Mouse (Mus musculus): Measurements from ENCODE around the gene Loxl1.
A peak's percentile ranks its signal among the peaks of the same experiment; 100 is the strongest.

Gene Loxl1

GRCm38 (mm10) chr9:58312196-58312943, 616 bp downstream of the Loxl1 start:
- no peak for DNase-seq (ENCODE audit: low spot score in 2 of 2)

DNA sequence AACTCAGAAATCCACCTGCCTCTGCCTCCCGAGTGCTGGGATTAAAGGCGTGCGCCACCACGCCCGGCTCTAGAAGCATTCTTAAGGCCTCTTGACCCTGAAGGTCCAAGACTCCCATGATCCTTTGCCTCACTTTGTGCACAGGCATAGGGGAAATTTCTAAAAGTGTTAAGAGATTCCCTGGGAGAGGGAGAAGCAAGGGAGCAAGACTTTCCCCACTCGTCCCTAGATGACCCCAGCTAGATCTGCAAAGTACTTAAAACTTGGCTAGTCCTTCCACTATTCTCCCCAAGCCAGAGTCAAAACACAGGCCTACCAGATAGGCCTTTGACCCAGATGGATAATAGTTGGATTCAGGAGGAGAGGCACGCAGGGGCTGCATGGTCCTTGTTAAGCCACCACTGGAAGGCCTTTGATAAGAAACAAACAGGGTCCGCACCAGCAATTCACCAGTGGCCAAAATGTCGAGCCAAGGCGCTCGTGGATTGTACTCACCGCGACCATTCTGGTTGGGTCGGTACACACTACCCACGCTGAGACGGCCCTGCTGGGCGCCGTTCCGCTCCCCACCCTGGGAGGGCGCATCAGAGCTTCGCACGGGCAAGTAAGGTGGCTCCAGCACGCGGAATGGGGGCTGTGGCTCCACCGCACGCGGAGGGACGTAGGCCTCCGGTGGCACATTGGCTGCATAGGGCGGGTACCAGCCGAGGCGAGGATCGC, 1.6 kb downstream of the Loxl1 start:
- no peak for DNase-seq (ENCODE audit: low spot score in 2 of 2)

DNA sequence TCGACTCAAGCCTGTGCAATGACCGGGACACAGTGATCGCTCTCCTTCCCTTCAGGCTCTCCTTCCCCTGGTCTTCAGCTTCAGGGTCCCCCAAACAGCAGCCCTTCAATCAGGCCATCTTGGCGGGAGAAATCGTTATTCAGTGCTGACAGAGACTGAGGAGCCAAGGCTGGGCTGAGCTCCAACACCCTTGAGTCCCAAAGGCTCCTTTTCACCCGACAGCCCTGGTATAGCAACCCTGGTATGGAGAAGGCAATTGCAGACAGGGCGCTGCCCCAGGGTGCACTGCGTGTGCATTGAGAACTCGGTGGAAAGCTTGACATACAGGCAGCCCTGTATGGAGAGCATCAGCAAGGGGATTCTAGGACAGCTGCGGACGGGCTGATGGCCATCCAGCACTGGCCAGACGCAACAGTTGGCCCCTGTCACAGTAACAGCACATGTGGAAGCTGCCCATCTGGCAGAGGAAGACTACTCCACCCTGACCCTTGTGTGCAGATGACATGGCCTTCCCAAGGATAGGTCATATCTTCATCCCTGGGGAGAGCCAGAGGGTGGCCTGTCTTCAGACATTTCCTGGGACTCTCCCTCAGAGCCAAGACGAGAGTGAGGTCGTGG, 2.8 kb downstream of the Loxl1 start:
- DNase-seq (ENCODE audit: low spot score in 2 of 2) = no peak

DNA sequence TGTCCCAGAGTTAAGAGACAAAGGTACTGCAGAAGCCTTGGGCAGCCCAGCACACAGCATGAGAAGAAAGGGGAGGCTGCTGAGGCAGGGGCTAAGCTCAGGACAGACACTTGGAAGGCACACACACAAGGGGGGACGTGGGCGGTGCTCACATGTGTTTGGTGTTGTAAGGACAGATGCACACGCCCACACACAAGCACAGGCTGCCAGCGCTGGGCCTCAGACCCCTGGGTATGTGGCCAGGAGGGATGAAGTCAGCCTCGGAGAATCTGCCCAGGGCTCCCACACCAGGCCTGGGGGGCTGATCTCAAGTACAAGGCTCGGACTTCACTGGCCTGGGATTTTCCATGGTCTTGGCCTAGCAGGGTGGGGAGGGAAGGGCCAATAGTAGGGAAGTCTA, 4.6 kb downstream of the Loxl1 start:
- no peak for DNase-seq (ENCODE audit: low spot score in 2 of 2)

- DNase-seq (ENCODE audit: low spot score in 2 of 2) = no peak
Measured at GRCm38 (mm10) chr9:58305686-58306085, 7.3 kb downstream of the Loxl1 start.

GRCm38 (mm10) chr9:58303599-58304271, 9.3 kb downstream of the Loxl1 start:
- DNase-seq (ENCODE audit: low spot score in 2 of 2) = no peak

GRCm38 (mm10) chr9:58303115-58303514, 9.9 kb downstream of the Loxl1 start:
- DNase-seq (ENCODE audit: low spot score in 2 of 2) = no peak

- DNase-seq (ENCODE audit: low spot score in 2 of 2) = no peak
Measured at GRCm38 (mm10) chr9:58299356-58299799, 13.6 kb downstream of the Loxl1 start.

DNA sequence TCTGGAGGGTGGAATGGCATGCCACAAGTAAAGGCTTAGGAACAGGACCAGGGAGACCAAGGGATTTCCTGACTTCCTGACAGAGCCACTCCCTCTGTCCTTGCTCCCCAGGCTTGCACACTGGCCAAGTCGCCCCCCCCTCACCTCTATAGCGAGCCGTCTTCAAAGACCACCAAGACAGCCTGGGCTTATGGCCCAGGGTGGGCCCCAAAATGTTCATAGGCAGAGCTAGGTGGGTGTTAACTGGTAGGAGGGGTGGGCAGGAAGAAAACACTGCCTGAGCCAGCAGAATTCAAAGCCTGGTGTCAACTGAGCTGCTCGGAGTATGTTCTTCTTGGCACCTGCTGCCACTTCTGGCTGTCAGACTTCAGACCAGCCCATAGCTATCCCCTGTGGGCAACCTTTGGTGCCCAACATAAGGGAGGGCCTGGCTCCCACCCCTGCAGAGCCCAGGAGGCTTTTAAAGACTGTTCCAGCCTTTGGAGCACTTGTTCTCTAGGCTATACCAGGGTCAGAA, 15.0 kb downstream of the Loxl1 start:
- no peak for DNase-seq (ENCODE audit: low spot score in 2 of 2)

GRCm38 (mm10) chr9:58297065-58297464, 15.9 kb downstream of the Loxl1 start:
- DNase-seq (ENCODE audit: low spot score in 2 of 2) = no peak

DNA sequence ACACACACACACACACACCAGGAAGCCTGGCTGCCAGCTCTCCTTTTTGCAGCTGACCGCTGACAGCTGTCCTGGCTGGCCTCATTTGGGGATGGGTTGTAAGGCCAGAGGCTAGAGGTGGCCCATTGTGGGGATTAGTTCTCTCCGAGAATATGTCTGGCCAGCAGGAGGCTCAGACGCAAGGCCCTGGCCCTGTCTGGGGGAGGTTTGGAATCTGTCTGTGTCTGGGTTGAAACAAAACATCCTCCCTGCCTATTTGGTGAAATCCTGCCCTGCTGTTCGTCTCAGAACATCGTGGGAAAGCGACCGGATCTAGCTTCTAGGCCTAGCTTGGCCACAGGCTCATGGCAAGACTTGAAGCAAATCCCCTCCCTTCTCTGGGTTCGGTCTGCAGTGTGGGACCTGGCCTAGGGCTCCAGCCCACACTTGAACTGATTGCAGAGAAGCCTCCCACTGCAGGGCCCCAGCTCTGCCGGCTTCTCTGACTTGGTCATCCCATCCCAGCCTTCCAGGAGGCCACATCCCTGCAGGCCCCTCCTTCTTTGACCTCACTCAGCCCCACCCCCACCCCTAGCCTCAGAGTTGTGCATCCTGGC, 17.1 kb downstream of the Loxl1 start:
- DNase-seq (ENCODE audit: low spot score in 2 of 2) = no peak

GRCm38 (mm10) chr9:58295345-58295744, 17.6 kb downstream of the Loxl1 start:
- DNase-seq (ENCODE audit: low spot score in 2 of 2) = no peak

- no peak for DNase-seq (ENCODE audit: low spot score in 2 of 2)
Measured at GRCm38 (mm10) chr9:58294527-58294926, 18.5 kb downstream of the Loxl1 start.

DNA sequence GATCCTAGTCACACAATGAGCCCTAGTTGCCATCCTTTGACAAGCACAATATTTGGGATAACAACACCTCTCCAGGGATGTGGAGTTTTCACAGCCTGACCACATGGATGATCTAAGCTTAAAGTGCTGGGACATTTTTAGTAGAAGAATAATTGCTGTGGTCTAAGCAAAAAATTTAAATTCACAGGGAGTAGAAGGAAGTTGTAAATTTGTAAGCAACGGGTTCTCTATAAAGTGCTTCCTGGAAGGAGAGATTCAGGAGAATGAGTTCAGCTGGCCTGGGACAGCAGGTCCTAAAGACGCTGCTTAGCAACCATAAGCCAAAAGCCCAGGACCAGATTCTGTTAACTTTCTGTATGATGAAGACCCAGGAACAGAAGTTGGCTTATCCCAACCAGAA, 23.1 kb downstream of the Loxl1 start:
- no peak for DNase-seq (ENCODE audit: low spot score in 2 of 2)

DNA sequence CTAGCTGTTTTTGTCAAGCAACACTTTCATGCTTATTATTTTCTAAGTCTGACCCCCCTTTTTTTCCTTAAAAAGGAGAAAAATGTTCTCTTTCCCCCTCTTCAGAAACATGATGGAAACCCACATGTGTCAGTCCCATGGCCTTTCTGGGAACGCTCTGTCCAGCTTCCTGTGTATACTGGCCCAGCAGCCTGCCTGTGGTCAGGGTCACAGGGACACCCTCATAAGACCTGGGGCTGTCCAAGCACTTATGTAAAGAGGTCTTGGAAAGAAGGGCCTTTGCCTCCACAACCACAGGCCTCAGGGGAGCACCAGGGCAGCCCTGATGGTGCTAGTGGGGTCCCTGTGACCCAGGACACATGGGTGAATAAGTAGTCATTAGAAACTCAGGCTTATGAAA, 23.9 kb downstream of the Loxl1 start:
- DNase-seq (ENCODE audit: low spot score in 2 of 2) = no peak

- DNase-seq (ENCODE audit: low spot score in 2 of 2) = no peak
Measured at GRCm38 (mm10) chr9:58283431-58283830, 29.6 kb downstream of the Loxl1 start.

DNA sequence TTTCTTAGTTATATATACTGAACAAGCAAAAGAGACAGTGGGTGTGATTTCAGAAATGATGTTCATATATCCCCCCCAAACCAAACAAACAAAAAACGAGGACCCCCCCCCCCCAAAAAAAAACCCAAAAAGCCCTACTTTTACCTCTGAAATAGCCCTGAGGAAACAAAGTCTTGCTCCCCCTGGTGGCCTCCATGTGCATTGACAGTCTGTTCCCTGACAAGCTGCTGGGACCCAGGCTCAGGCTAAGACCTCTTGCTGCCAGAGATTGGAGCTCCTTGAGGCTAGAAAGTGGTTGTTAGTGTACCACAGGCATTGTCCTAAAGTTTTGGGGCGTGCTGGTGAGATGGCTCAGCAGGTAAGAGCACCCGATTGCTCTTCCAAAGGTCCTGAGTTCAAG, 31.4 kb downstream of the Loxl1 start:
- no peak for DNase-seq (ENCODE audit: low spot score in 2 of 2)

- DNase-seq (ENCODE audit: low spot score in 2 of 2) = peak; percentile 14 to 48
Measured at GRCm38 (mm10) chr9:58280259-58281109, 32.5 kb downstream of the Loxl1 start.

GRCm38 (mm10) chr9:58279780-58280179, 33.2 kb downstream of the Loxl1 start:
- DNase-seq (ENCODE audit: low spot score in 2 of 2) = no peak

DNA sequence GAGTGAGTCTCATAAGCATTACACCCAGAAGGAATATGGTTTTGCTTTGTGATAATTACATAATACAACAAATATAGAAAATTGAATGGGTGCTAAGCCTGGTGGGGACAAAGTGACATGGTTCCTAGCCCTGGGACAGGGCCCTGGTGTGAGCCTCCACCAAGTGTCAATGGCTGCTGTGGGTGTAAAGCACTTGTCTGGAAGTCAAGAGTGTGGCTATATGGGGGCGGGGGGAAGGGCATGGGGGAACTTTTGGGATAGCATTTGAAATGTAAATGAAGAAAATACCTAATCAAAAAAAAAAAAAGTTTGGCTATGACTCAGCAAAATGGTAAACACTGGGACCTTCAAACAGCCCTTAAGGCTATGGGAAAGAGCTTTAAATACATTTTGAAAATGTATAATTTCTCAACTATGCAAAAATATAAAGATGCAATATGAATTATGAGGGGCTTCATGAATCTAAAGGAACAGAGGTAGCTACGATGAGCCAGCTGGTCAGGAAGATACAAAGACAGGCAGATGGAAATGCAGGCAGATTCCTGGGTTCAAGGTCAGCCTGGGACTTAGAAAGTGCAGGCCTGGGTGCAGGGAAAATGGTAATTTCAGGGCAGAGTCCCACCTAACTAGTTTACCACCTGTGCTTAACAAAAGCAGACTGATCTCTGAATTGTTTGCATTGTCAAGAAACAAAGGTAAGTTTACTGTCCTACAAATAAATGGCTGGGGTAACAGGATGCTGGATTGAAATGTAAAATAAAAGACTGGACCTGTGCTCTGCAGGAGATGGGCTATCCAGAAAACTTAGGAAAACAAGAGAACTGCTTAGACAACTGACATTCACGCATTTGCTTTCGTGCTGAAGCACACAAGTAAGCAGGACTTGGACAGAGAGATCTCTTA, 33.9 kb downstream of the Loxl1 start:
- DNase-seq (ENCODE audit: low spot score in 2 of 2) = no peak

Data from frontal cortex, postnatal 25 days (tissue).